Mouse (Mus musculus): ENCODE results near the gene Erp44. TPM values are rescaled to one million over a fixed set of nuclear protein-coding genes. Genes with fewer than 3 reads are reported as not detected.

The Erp44 gene
- total RNA-seq, 2 experiments from 2014 or later, result 17.7 to 28.2 TPM

Other genes with a start within 250 kb of the Erp44 start
- gene Nr4a3, start 234.4 kb downstream of the Erp44 start, total RNA-seq (2015; ENCODE audit: low replicate concordance), result not detected in 2 replicates
- 1.7 TPM in 1 of 2 replicates, not detected in the other for gene Nr4a3, start 234.4 kb downstream of the Erp44 start, total RNA-seq (2017; ENCODE audit: low replicate concordance)
- 3.5 and 8.2 TPM in 2 replicates for gene Stx17, start 154.6 kb downstream of the Erp44 start, total RNA-seq (2015; ENCODE audit: low replicate concordance)
- gene Stx17, start 154.6 kb downstream of the Erp44 start, total RNA-seq (2017; ENCODE audit: low replicate concordance), result 12.7 and 16.5 TPM in 2 replicates
- gene Invs, start 202 bp upstream of the Erp44 start, total RNA-seq (2015; ENCODE audit: low replicate concordance), result 0.38 and 0.84 TPM in 2 replicates
- gene Invs, start 202 bp upstream of the Erp44 start, total RNA-seq (2017; ENCODE audit: low replicate concordance), result 1.4 and 2.0 TPM in 2 replicates
- 16.5 and 17.3 TPM in 2 replicates for gene Tex10, start 193.9 kb upstream of the Erp44 start, total RNA-seq (2015; ENCODE audit: low replicate concordance)
- 10.0 and 10.8 TPM in 2 replicates for gene Tex10, start 193.9 kb upstream of the Erp44 start, total RNA-seq (2017; ENCODE audit: low replicate concordance)

Measured in erythroblast, adult 5-6 weeks (primary cell).